Mouse (Mus musculus): Measurements from ENCODE around the gene Pspc1. TPM values are rescaled to one million over a fixed set of nuclear protein-coding genes. Genes with fewer than 3 reads are reported as not detected.

The Pspc1 gene
- polyA plus RNA-seq, 1 experiment, result 191 TPM

GRCm38 (mm10) chr14:56689116-56689515 lies 89.0 kb downstream of the Pspc1 start:
- H3K36me3 ChIP-seq (ENCODE audit: control insufficient read depth, insufficient read depth, low read length, poor library complexity, severe bottlenecking), result peaks cover 90% of the 10 kb centered on the region
- no peaks in the 10 kb centered on the region for H3K4me1 ChIP-seq (ENCODE audit: control insufficient read depth, insufficient read depth, low read length)
- TF ChIP-seq EP300 (IDR thresholded peaks at IDR 0.05; ENCODE audit: insufficient read depth, low read depth, low read length), result no peak
- TF ChIP-seq CTCF (IDR thresholded peaks at IDR 0.05; ENCODE audit: low read depth, low read length), result no peak
- TF ChIP-seq POLR2A (IDR thresholded peaks at IDR 0.05; ENCODE audit: insufficient read depth, low read length), result no peak
- no peaks in the 10 kb centered on the region for H3K9me3 ChIP-seq (replicated peaks; ENCODE audit: control insufficient read depth, insufficient read depth, low read length, poor library complexity, severe bottlenecking)
- H3K4me3 ChIP-seq (ENCODE audit: low read depth, low read length), result no peak overlapping the region
- no peak overlapping the region for H3K9ac ChIP-seq (ENCODE audit: low read depth, poor library complexity, severe bottlenecking)
- no peak overlapping the region; the same call in 1 of the 2 replicates for H3K27ac ChIP-seq (ENCODE audit: insufficient read depth, low read length)
- no peaks in the 10 kb centered on the region for H3K27me3 ChIP-seq (ENCODE audit: control insufficient read depth, insufficient read depth, low read length, poor library complexity, severe bottlenecking)

- H3K36me3 ChIP-seq (ENCODE audit: control insufficient read depth, insufficient read depth, low read length, poor library complexity, severe bottlenecking), result peaks cover 86% of the 10 kb centered on the region
- H3K27me3 ChIP-seq (ENCODE audit: control insufficient read depth, insufficient read depth, low read length, poor library complexity, severe bottlenecking), result no peaks in the 10 kb centered on the region
- no peak overlapping the region for H3K9ac ChIP-seq (ENCODE audit: low read depth, poor library complexity, severe bottlenecking)
- H3K27ac ChIP-seq (ENCODE audit: insufficient read depth, low read length), result no peak overlapping the region
- TF ChIP-seq EP300 (IDR thresholded peaks at IDR 0.05; ENCODE audit: insufficient read depth, low read depth, low read length) (no peak), CTCF (IDR thresholded peaks at IDR 0.05; ENCODE audit: low read depth, low read length) (no peak), POLR2A (IDR thresholded peaks at IDR 0.05; ENCODE audit: insufficient read depth, low read length) (no peak)
- H3K4me3 ChIP-seq (ENCODE audit: low read depth, low read length), result no peak overlapping the region
- H3K4me1 ChIP-seq (ENCODE audit: control insufficient read depth, insufficient read depth, low read length), result no peaks in the 10 kb centered on the region
- H3K9me3 ChIP-seq (replicated peaks; ENCODE audit: control insufficient read depth, insufficient read depth, low read length, poor library complexity, severe bottlenecking), result no peaks in the 10 kb centered on the region
Measured at GRCm38 (mm10) chr14:56685426-56685825, 92.7 kb downstream of the Pspc1 start.

Other genes starting within 250 kb of the Pspc1 start
- 18.5 and 22.5 TPM in 2 replicates for gene Cenpj, start 202.9 kb downstream of the Pspc1 start, polyA plus RNA-seq (2011; ENCODE audit: insufficient read depth, insufficient read length, low read depth, missing spikeins)
- gene Parp4, start 202.7 kb downstream of the Pspc1 start, polyA plus RNA-seq (2011; ENCODE audit: insufficient read depth, insufficient read length, low read depth, missing spikeins), result 12.7 and 13.7 TPM in 2 replicates
- gene Mphosph8, start 110.1 kb downstream of the Pspc1 start, polyA plus RNA-seq (2011; ENCODE audit: insufficient read depth, insufficient read length, low read depth, missing spikeins), result 124 and 129 TPM in 2 replicates
- 41.9 and 43.8 TPM in 2 replicates for gene Zmym5, start 33.4 kb upstream of the Pspc1 start, polyA plus RNA-seq (2011; ENCODE audit: insufficient read depth, insufficient read length, low read depth, missing spikeins)
- gene Zmym2, start 108.3 kb upstream of the Pspc1 start, polyA plus RNA-seq (2011; ENCODE audit: insufficient read depth, insufficient read length, low read depth, missing spikeins), result 141 and 147 TPM in 2 replicates